Mouse (Mus musculus): ENCODE data around the gene Ppig. TPM values are rescaled to one million over a fixed set of nuclear protein-coding genes. Genes with fewer than 3 reads are reported as not detected.

Ppig gene
- polyA plus RNA-seq (2014; fragmentation: Illumina TruSeq; extraction: RNeasy Lipid Tissue Mini Kit (QIAGEN cat#74804); ENCODE audit: low replicate concordance): 275 TPM

GRCm38 (mm10) chr2:69722273-69722649 is at the start of gene Ppig:
TSS of gene Ppig (plus strand) at chr2:69722545.

GRCm38 (mm10) chr2:69712981-69713625 is 9.2 kb upstream of the Ppig start, which contains the start of gene Fastkd1:
TSS of gene Fastkd1 (minus strand) at chr2:69713516.

GRCm38 (mm10) chr2:69789429-69790069 is 67.2 kb downstream of the Ppig start, which contains the start of the genes Ccdc173 and Phospho2:
TSS of gene Ccdc173 (minus strand) at chr2:69789575.
TSS of gene Phospho2 (plus strand) at chr2:69789623.

Other genes with a start within 250 kb of the Ppig start
- gene Lrp2, start 136.5 kb upstream of the Ppig start, polyA plus RNA-seq (2014; fragmentation: Illumina TruSeq; extraction: RNeasy Lipid Tissue Mini Kit (QIAGEN cat#74804); ENCODE audit: low replicate concordance): 0.04 TPM
- 12.3 TPM for gene Bbs5, start 75.4 kb upstream of the Ppig start, polyA plus RNA-seq (2014; fragmentation: Illumina TruSeq; extraction: RNeasy Lipid Tissue Mini Kit (QIAGEN cat#74804); ENCODE audit: low replicate concordance)
- not detected for gene Klhl41, start 52.4 kb upstream of the Ppig start, polyA plus RNA-seq (2014; fragmentation: Illumina TruSeq; extraction: RNeasy Lipid Tissue Mini Kit (QIAGEN cat#74804); ENCODE audit: low replicate concordance)
- gene Fastkd1, start 9.0 kb upstream of the Ppig start, polyA plus RNA-seq (2014; fragmentation: Illumina TruSeq; extraction: RNeasy Lipid Tissue Mini Kit (QIAGEN cat#74804); ENCODE audit: low replicate concordance): 26.8 TPM
- gene Ccdc173, start 67.0 kb downstream of the Ppig start, polyA plus RNA-seq (2014; fragmentation: Illumina TruSeq; extraction: RNeasy Lipid Tissue Mini Kit (QIAGEN cat#74804); ENCODE audit: low replicate concordance): 1.0 TPM
- 104 TPM for gene Phospho2, start 67.1 kb downstream of the Ppig start, polyA plus RNA-seq (2014; fragmentation: Illumina TruSeq; extraction: RNeasy Lipid Tissue Mini Kit (QIAGEN cat#74804); ENCODE audit: low replicate concordance)
- 50.9 TPM for gene Klhl23, start 99.4 kb downstream of the Ppig start, polyA plus RNA-seq (2014; fragmentation: Illumina TruSeq; extraction: RNeasy Lipid Tissue Mini Kit (QIAGEN cat#74804); ENCODE audit: low replicate concordance)
- 619 TPM for gene Ssb, start 139.0 kb downstream of the Ppig start, polyA plus RNA-seq (2014; fragmentation: Illumina TruSeq; extraction: RNeasy Lipid Tissue Mini Kit (QIAGEN cat#74804); ENCODE audit: low replicate concordance)
- gene Mettl5, start 163.1 kb downstream of the Ppig start, polyA plus RNA-seq (2014; fragmentation: Illumina TruSeq; extraction: RNeasy Lipid Tissue Mini Kit (QIAGEN cat#74804); ENCODE audit: low replicate concordance): 62.3 TPM
- 111 TPM for gene Ubr3, start 174.7 kb downstream of the Ppig start, polyA plus RNA-seq (2014; fragmentation: Illumina TruSeq; extraction: RNeasy Lipid Tissue Mini Kit (QIAGEN cat#74804); ENCODE audit: low replicate concordance)